Mouse (Mus musculus): ENCODE data around the gene Magea6. TPM values are rescaled to one million over a fixed set of nuclear protein-coding genes. Genes with fewer than 3 reads are reported as not detected.

The Magea6 gene
- not detected in 2 replicates for polyA plus RNA-seq (2012; rRNA removed)

GRCm38 (mm10) chrX:154935887-154936286 is at the start of gene Magea6:
TSS of gene Magea6 (minus strand) at chrX:154935987.

DNA sequence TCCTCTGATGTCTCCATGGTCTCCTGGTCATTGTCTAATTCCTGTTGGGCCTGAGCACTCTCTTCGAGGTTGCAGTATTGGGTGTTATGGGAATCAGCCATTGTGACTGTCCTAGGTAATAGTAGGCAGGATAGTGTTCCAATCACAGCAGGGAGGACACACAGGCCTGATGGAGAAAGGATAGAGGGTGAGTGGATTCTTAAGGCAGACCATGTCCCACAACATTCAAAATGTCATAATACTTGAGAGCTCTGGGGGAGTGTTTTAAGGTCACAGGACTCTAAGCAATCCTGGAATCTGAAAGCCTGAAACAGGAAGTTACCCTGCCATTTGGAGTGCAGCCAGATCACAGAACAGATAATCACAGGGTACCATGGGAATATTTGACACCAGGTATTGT is 13.6 kb upstream of the Magea6 start, which contains the start of gene Magea3:
Magea3 (minus strand) TSS at position 101 of the 400 bp plus-strand sequence.

GRCm38 (mm10) chrX:154890167-154890566 is 45.6 kb downstream of the Magea6 start, which contains the start of gene Cldn34b1:
TSS of gene Cldn34b1 (minus strand) at chrX:154890267.

Other genes with a start within 250 kb of the Magea6 start
- not detected in 2 replicates for gene Cldn34b1, start 45.7 kb downstream of the Magea6 start, polyA plus RNA-seq (2012; rRNA removed)
- not detected in 2 replicates for gene Magea3, start 13.5 kb upstream of the Magea6 start, polyA plus RNA-seq (2012; rRNA removed)
- gene Magea8, start 59.9 kb upstream of the Magea6 start, polyA plus RNA-seq (2012; rRNA removed) = not detected in 2 replicates
- not detected in 2 replicates for gene Magea5, start 127.2 kb upstream of the Magea6 start, polyA plus RNA-seq (2012; rRNA removed)
- not detected in 2 replicates for gene Magea1, start 153.8 kb upstream of the Magea6 start, polyA plus RNA-seq (2012; rRNA removed)
- gene Magea2, start 157.7 kb upstream of the Magea6 start, polyA plus RNA-seq (2012; rRNA removed) = not detected in 2 replicates
- gene Cldn34b2, start 192.4 kb upstream of the Magea6 start, polyA plus RNA-seq (2012; rRNA removed) = not detected in 2 replicates

All from central nervous system, embryonic 11.5 days (tissue).